Mouse (Mus musculus) megakaryocyte, embryonic 14.5 days (primary cell): ENCODE results near the gene Zfp536.

Source experiments
- FLI1 ChIP-seq: IDR thresholded peaks from 2 replicates; pipeline ENCODE4 v1.6.1; 2012; ENCODE audit warnings: low read length, inconsistent platforms, mixed read lengths
- GATA1 ChIP-seq: IDR thresholded peaks from 3 replicates; pipeline ENCODE4 v1.6.1; 2012; ENCODE audit warnings: mixed read lengths, low read length, inconsistent platforms, borderline replicate concordance

DNA sequence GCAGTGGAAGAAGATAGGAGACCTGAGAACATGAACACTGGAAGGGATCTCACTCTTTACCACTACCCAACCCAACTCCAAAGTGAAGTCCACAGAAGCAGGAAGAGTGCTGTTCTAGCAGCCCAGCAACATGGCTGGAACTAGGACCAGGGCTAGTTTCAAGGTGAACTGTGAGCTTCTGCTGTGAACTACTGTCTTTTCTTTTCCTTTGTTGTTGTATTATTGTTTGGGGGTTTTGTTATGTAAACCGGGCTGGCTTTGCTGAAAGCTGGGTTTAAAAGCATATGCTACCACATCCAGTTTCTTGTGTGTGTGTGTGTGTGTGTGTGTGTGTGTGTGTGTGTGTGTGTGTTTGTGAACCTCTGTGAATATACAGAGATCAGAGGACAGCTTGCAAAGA lies 216.6 kb downstream of the Zfp536 start:
- TF ChIP-seq GATA1 (no peak), FLI1 (no peak)
